ENCODE assay signal across 31 mouse cellular contexts in genomic region chr1:51217227-51217626, GRCm38 (mm10).
DNase-seq lines count a peak whose midpoint lies in the region; ATAC-seq and TF ChIP-seq lines count a peak whose summit lies in the region.
"Had no signal": no experiment of that assay in that cellular context is flagged by ENCODE, and none has a peak within 500 bp of the region (broad histone marks: within the 10 kb centered on the region; RNA-seq: fewer than 3 reads in every experiment).

No protein-coding gene starts in this region.

- peaks cover 17% of the 10 kb centered on the region for H3K4me1 ChIP-seq in forebrain, embryonic 16.5 days (replicated peaks; ENCODE audit: control insufficient read depth, insufficient read depth, low read length)
- no peaks in the 10 kb centered on the region for H3K4me1 ChIP-seq in forebrain, embryonic 11.5 days (replicated peaks; ENCODE audit: control insufficient read depth, insufficient read depth, low read length)
- 0 out of 2 replicates have a peak, but pooled peaks cover 3% of the 10 kb centered on the region for H3K4me1 ChIP-seq in neural tube, embryonic 14.5 days (ENCODE audit: control insufficient read depth, insufficient read depth, low read length)
- H3K4me1 ChIP-seq: heart, embryonic 13.5 days; hindbrain, embryonic 10.5 days; intestine, embryonic 15.5 days; liver, embryonic 12.5 days; neural tube, embryonic 12.5 days had no signal

- H3K4me2 ChIP-seq in forebrain, embryonic 16.5 days (ENCODE audit: low read length) = no peak overlapping the region
- no peak overlapping the region for H3K4me2 ChIP-seq in forebrain, embryonic 11.5 days (ENCODE audit: low read depth, low read length, severe bottlenecking)
- H3K4me2 ChIP-seq in neural tube, embryonic 14.5 days (ENCODE audit: low read depth, low read length) = no peak overlapping the region
- H3K4me2 ChIP-seq: heart, embryonic 13.5 days; intestine, embryonic 15.5 days; liver, embryonic 12.5 days; midbrain, embryonic 11.5 days; neural tube, embryonic 12.5 days had no signal

- no peaks in the 10 kb centered on the region for H3K9me3 ChIP-seq in forebrain, embryonic 16.5 days (ENCODE audit: control insufficient read depth, low read length)
- H3K9me3 ChIP-seq in forebrain, embryonic 11.5 days (ENCODE audit: control insufficient read depth, low read length) = no peaks in the 10 kb centered on the region
- H3K9me3 ChIP-seq in neural tube, embryonic 14.5 days (ENCODE audit: control insufficient read depth, low read length) = no peaks in the 10 kb centered on the region
- H3K9me3 ChIP-seq: G1E; heart, embryonic 13.5 days; hindbrain, embryonic 10.5 days; intestine, embryonic 15.5 days; liver, embryonic 12.5 days; neural tube, embryonic 12.5 days had no signal

- ATAC-seq in forebrain, embryonic 16.5 days = no peak
- no peak for ATAC-seq in forebrain, embryonic 11.5 days (replicated peaks; ENCODE audit: low FRiP score)
- ATAC-seq in neural tube, embryonic 14.5 days (ENCODE audit: low read depth) = 0 out of 2 replicates have a peak, but pooled peaks have one; percentile 9
- peak; percentile 91 for ATAC-seq in Patski
- ATAC-seq: intestine, embryonic 15.5 days; liver, embryonic 12.5 days; liver, postnatal 0 days had no signal

- DNase-seq in forebrain, embryonic 11.5 days (ENCODE audit: low spot score) = no peak
- DNase-seq in neural tube, embryonic 10.5 days (ENCODE audit: extremely low spot score, low spot score) = no peak
- DNase-seq in Patski (ENCODE audit: low read depth, low spot score) = peak; percentile 43
- DNase-seq in adrenal gland, adult 8-10 months = no peak
- no peak for DNase-seq in adrenal gland, postnatal 4 days (ENCODE audit: low spot score in 2 of 2)
- DNase-seq: adrenal gland, adult 2 months; B cell, adult 2 months; cerebellum, adult 11 months; cerebellum, adult 9-10 months; cerebellum, postnatal 36 days; gastrocnemius, postnatal 36 days; heart, postnatal 10 days; kidney, adult 2 months; kidney, postnatal 36 days; liver, postnatal 0 days; lung, postnatal 36 days; retina, postnatal 1 day; right cerebral cortex, postnatal 14 days; thymus, postnatal 4 days had no signal

- CTCF ChIA-PET in Patski (lab: Charles Lee) = interaction anchor here (1.5 kb wide), 1 partner anchor 20 kb away, joined by 4 read pairs; no protein-coding TSS in a partner anchor

- H3K4me3 ChIP-seq in forebrain, embryonic 16.5 days (replicated peaks; ENCODE audit: low read length) = no peak overlapping the region
- H3K4me3 ChIP-seq in forebrain, embryonic 11.5 days (ENCODE audit: low read depth, low read length) = no peak overlapping the region
- no peak overlapping the region for H3K4me3 ChIP-seq in neural tube, embryonic 14.5 days (ENCODE audit: low read depth, low read length)
- H3K4me3 ChIP-seq: heart, adult 2 months; heart, embryonic 13.5 days; hindbrain, embryonic 10.5 days; intestine, embryonic 15.5 days; layer of hippocampus, adult 2 months; liver, embryonic 12.5 days; neural tube, embryonic 12.5 days had no signal

- H3K9ac ChIP-seq in forebrain, embryonic 16.5 days (replicated peaks; ENCODE audit: low read depth, low read length) = no peak overlapping the region
- no peak overlapping the region for H3K9ac ChIP-seq in forebrain, embryonic 11.5 days (ENCODE audit: low read length)
- no peak overlapping the region for H3K9ac ChIP-seq in neural tube, embryonic 14.5 days (replicated peaks; ENCODE audit: low read depth, low read length)
- H3K9ac ChIP-seq: heart, embryonic 13.5 days; intestine, embryonic 15.5 days; liver, embryonic 12.5 days; liver, postnatal 0 days; neural tube, embryonic 12.5 days had no signal

- H3K36me3 ChIP-seq in forebrain, embryonic 16.5 days (ENCODE audit: control insufficient read depth, insufficient read depth) = no peaks in the 10 kb centered on the region
- no peaks in the 10 kb centered on the region for H3K36me3 ChIP-seq in forebrain, embryonic 11.5 days (ENCODE audit: control insufficient read depth, insufficient read depth, low read length)
- H3K36me3 ChIP-seq in neural tube, embryonic 14.5 days (ENCODE audit: control insufficient read depth, insufficient read depth, low read length) = no peaks in the 10 kb centered on the region
- H3K36me3 ChIP-seq: G1E; heart, embryonic 13.5 days; hindbrain, embryonic 10.5 days; intestine, embryonic 15.5 days; liver, embryonic 12.5 days; neural tube, embryonic 12.5 days had no signal

- no peak for TF ChIP-seq CTCF in Patski (IDR thresholded peaks at IDR 0.05)

- in situ Hi-C loops in Patski (cut with MboI; ENCODE audit: low pct_unique_long_range_greater_than_20kb) = no loop called here

- H3K27ac ChIP-seq in forebrain, embryonic 16.5 days (ENCODE audit: low read length) = peak overlapping the region; percentile 4; the same call in 1 of the 2 replicates
- H3K27ac ChIP-seq in forebrain, embryonic 11.5 days (ENCODE audit: low read depth, low read length) = no peak overlapping the region
- H3K27ac ChIP-seq in neural tube, embryonic 14.5 days (ENCODE audit: low read depth, low read length) = no peak overlapping the region
- H3K27ac ChIP-seq: heart, adult 2 months; heart, embryonic 13.5 days; hindbrain, embryonic 10.5 days; hindbrain, postnatal 0 days; intestine, embryonic 15.5 days; liver, embryonic 12.5 days; neural tube, embryonic 12.5 days had no signal

- POLR2A ChIA-PET in Patski (lab: Charles Lee) = no interaction called here

- H3K27me3 ChIP-seq in forebrain, embryonic 16.5 days (replicated peaks; ENCODE audit: control insufficient read depth, insufficient read depth, low read length) = no peaks in the 10 kb centered on the region
- H3K27me3 ChIP-seq in forebrain, embryonic 11.5 days (ENCODE audit: control insufficient read depth, insufficient read depth, low read length) = no peaks in the 10 kb centered on the region
- no peaks in the 10 kb centered on the region for H3K27me3 ChIP-seq in neural tube, embryonic 14.5 days (ENCODE audit: control insufficient read depth, insufficient read depth, low read length)
- H3K27me3 ChIP-seq in Patski = no peaks in the 10 kb centered on the region
- H3K27me3 ChIP-seq: heart, embryonic 13.5 days; intestine, embryonic 15.5 days; liver, embryonic 12.5 days; neural tube, embryonic 12.5 days had no signal

- 77% methylated on average over 7 of the region's 7 CpGs for WGBS in forebrain, embryonic 16.5 days
- 68% methylated on average over 7 of the region's 7 CpGs for WGBS in forebrain, embryonic 11.5 days
- 81% methylated on average over 7 of the region's 7 CpGs for WGBS in neural tube, embryonic 14.5 days

Comparison
In these comparisons a context has a peak if more than half of its experiments do, and no peak if none do; other contexts are left out.
1. ATAC-seq: peak in neural tube, embryonic 14.5 days (single experiment) and Patski (single experiment); none in forebrain, embryonic 16.5 days (single experiment) and forebrain, embryonic 11.5 days (single experiment).